Mouse (Mus musculus): Measurements from ENCODE around the gene Hist1h2an. TPM values are rescaled to one million over a fixed set of nuclear protein-coding genes. Genes with fewer than 3 reads are reported as not detected.
A peak's percentile ranks its signal among the peaks of the same experiment; 100 is the strongest.
"Not testable (repeated sequence)": the region's sequence is repeated elsewhere in the genome, so short reads cannot be mapped to it uniquely, and the experiment has no call there.

Gene Hist1h2an
- polyA plus RNA-seq, 1 experiment from 2014 or later = 7.4 TPM

DNA sequence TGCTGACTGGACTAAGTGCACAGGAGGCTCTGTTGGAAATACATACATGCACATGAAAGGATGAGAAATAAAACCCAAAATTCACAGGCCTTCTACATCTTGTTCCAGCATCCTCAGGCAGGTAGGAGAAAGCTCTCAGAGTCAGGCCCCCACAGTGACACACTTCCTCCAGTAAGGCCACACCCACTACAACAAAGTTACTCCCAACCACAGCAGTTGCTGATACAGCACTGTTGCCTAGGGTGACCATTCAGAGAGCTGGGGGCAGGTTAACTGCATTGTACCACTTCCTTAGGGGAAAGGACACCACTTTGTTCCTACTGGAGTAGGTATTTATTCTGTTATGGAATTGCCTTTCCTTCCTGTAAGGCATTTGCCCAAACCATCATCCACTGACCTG is 10.1 kb upstream of the Hist1h2an start:
- H3K4me1 ChIP-seq; ATAC-seq (replicated peaks; ENCODE audit: low FRiP score); H3K27me3 ChIP-seq; H3K4me2 ChIP-seq; H3K4me3 ChIP-seq (replicated peaks); H3K9me3 ChIP-seq (replicated peaks); H3K27ac ChIP-seq; H3K9ac ChIP-seq; H3K36me3 ChIP-seq: not testable (repeated sequence)

DNA sequence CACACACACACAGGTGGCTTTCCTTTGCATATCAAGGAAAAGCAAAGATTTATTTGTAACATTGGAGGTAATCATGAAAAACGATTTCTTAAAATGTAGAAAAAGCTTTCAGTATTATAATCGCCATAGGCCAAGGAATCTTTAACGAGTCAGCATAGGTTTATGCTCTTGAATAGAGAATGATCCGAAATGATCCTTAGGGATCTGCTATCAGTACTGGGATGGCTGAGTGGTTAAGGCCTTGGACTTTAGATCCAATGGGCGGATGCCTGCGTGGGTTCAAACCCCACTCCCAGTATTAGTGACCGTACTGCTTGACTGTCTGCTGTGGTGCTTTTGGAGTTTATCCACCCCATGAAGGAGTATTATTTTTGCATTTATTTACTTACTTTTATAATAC is 8.6 kb upstream of the Hist1h2an start:
- H3K27ac ChIP-seq = no peak overlapping the region
- H3K9ac ChIP-seq = no peak overlapping the region
- H3K4me1 ChIP-seq = peaks cover 5% of the 10 kb centered on the region; the same call in 1 of the 2 replicates
- no peak overlapping the region for H3K4me2 ChIP-seq
- WGBS = 89% methylated on average over 7 of the region's 7 CpGs
- no peak overlapping the region for H3K4me3 ChIP-seq (replicated peaks)
- no peaks in the 10 kb centered on the region for H3K36me3 ChIP-seq
- H3K9me3 ChIP-seq (replicated peaks) = no peaks in the 10 kb centered on the region
- ATAC-seq (replicated peaks; ENCODE audit: low FRiP score) = no peak
- no peaks in the 10 kb centered on the region for H3K27me3 ChIP-seq

DNA sequence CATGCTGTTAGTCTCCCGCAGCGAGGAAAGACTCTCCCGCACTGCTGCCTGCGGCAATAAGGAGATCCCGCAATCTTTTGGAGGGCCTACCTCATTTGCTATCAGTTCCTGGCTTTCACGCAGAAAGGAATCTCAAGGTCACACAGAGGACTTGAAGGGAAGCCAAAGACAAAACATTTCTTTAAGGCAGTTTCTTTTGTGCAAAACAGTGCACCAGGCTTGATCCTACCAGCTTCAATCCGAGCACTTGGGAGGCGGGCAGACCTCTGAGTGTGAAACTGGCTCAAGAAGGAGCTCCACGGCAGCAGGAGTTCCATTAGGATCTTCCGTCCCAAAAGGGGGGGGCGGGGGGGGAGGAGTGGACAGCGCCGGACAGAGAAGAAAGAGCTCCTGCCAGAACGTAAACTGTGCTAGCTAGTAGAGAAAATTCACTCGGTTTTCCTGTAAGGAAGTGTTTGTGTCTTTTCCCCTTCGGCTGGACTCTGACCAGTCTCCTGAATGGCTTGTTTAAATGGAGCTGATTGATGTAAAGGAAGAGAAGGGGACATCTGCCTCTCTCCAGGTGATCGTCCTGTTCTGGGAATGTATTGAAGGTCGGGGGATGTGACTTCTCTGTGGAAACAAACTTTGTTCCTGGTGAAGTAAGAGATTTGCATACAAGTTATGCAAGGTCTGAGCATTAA is 3.7 kb upstream of the Hist1h2an start:
- Histone ChIP-seq H3K4me3 (replicated peaks) (peak overlapping the region; percentile 27), H3K9me3 (replicated peaks) (no peaks in the 10 kb centered on the region), H3K36me3 (no peaks in the 10 kb centered on the region), H3K27me3 (no peaks in the 10 kb centered on the region), H3K27ac (peak overlapping the region; percentile 48; the same call in 1 of the 2 replicates), H3K4me2 (peak overlapping the region; percentile 54), H3K4me1 (peaks cover 20% of the 10 kb centered on the region), H3K9ac (peak overlapping the region; percentile 49; the same call in 1 of the 2 replicates)
- ATAC-seq (replicated peaks; ENCODE audit: low FRiP score) = no peak
- 7% methylated on average over 18 of the region's 18 CpGs for WGBS

DNA sequence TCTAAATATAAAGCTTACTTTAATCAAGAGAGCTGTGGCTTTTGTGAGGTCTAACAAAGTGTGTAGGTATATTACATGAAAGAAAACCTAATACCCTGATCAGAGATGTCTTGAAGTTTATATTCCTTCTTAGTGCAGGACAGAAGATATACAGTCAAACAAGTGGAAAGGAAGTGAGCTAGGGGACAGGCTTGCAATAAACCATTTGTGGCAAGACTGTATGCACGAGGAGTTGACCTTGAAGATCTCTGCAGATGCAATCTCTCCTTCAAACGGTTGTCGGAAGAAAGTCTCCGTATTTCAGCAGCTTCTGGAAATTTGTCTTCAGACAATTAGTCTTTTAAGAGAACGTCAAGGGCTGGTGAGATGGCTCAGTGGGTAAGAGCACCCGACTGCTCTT is 2.9 kb upstream of the Hist1h2an start:
- Histone ChIP-seq H3K27ac (peak overlapping the region; percentile 45; the same call in 1 of the 2 replicates), H3K36me3 (no peaks in the 10 kb centered on the region), H3K27me3 (no peaks in the 10 kb centered on the region), H3K9ac (no peak overlapping the region), H3K9me3 (replicated peaks) (no peaks in the 10 kb centered on the region), H3K4me1 (peaks cover 24% of the 10 kb centered on the region), H3K4me2 (no peak overlapping the region), H3K4me3 (replicated peaks) (no peak overlapping the region)
- ATAC-seq (replicated peaks; ENCODE audit: low FRiP score) = no peak
- WGBS = 47% methylated on average over 6 of the region's 6 CpGs

DNA sequence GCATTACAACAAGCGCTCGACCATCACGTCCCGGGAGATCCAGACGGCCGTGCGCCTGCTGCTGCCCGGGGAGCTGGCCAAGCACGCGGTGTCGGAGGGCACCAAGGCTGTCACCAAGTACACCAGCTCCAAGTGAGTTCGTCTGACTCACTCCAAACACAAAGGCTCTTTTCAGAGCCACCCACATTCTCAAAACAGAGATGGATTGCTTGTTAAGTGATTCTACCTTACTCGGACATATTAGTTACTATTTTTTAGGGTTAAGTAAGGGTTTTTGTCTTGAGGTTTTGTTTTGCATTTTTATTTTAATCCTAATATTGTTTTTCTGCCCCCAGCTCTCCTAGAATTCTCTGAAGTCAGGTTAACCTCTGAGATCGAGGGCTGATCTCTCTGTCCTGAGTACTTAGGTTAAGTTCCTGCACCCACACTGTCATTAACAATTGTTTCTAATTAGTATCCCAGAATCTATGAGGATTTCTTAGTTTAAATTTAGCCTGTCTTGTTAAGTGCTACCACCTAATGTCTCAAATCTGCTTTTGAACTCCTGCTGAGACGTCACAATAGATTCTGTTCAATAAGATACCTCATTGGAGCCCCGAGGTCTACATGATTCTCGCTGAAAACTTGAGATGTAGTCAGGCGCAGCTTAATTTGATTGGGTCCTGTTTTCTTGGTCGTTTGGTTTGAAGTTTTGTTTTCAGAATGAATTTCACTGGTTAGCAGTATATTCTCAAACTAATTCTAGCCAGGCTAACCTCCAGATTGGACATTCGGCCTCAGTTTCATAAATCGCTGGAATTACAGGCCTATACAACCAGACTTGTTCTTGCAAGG is 959 bp upstream of the Hist1h2an start:
- peak; percentile 20 for ATAC-seq (replicated peaks; ENCODE audit: low FRiP score)
- Histone ChIP-seq H3K9me3 (replicated peaks) (no peaks in the 10 kb centered on the region), H3K4me1 (peaks cover 33% of the 10 kb centered on the region), H3K4me2 (peak overlapping the region; percentile 53), H3K27me3 (no peaks in the 10 kb centered on the region), H3K9ac (peak overlapping the region; percentile 29; the same call in 1 of the 2 replicates), H3K36me3 (no peaks in the 10 kb centered on the region), H3K4me3 (replicated peaks) (peak overlapping the region; percentile 43), H3K27ac (peak overlapping the region; percentile 92)
- 18% methylated on average over 15 of the region's 21 CpGs for WGBS

DNA sequence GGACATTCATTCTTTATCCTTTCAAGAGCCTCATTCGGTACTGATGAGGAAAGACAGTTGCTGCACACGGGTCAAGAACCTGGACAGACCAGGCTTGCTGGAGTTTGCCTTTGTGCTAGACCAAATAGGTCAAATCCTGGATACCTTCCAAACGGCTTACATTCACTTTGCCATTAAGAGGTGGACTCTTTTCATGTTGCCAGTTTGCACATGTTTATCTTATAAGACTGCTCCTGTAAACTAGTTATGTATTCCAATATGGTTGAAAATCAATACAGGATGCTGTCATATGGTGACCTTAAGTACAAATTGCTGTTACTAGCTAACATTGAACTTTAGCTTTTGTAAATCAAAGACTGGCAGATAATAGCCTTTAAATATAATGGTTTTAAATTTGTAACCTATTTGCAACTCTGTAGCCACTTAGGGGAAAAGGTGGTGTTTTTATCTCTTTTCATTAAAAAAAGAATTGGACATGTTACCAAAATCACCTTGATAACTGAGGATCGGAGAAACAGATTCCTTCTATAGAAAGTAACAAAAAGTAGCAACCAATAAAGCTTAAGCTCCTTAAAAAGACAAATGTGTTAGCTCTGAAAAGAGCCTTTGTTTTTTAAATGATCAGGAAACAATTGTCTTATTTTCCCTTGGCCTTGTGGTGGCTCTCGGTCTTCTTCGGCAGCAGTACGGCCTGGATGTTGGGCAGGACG is 674 bp downstream of the Hist1h2an start:
- Histone ChIP-seq H3K27me3 (no peaks in the 10 kb centered on the region), H3K27ac (peak overlapping the region; percentile 92), H3K4me3 (replicated peaks) (peak overlapping the region; percentile 43), H3K9me3 (replicated peaks) (no peaks in the 10 kb centered on the region), H3K36me3 (no peaks in the 10 kb centered on the region), H3K9ac (peak overlapping the region; percentile 48; the same call in 1 of the 2 replicates), H3K4me2 (peak overlapping the region; percentile 57), H3K4me1 (peaks cover 43% of the 10 kb centered on the region)
- ATAC-seq (replicated peaks; ENCODE audit: low FRiP score) = no peak
- WGBS = 7% methylated on average over 8 of the region's 8 CpGs

DNA sequence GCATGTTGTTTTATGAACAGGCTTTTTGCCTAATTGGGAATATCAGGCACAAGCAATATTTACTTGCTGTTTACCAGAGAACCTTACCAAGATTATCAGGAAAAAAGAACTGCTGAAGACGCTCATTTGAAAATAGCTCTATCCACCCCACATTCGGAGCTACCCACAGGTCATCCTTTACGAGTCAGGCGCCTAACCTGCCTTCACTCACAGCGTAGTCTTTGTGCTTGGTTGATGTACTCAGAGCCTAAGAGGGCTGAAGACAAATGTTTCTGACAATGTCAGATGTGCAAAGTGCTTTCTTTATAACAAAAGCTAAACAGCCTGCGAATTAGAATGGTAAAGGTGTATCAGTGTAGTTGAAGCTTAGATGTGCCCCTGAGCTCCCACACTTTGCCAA is 2.7 kb downstream of the Hist1h2an start:
- H3K4me1 ChIP-seq = peaks cover 39% of the 10 kb centered on the region
- H3K36me3 ChIP-seq = no peaks in the 10 kb centered on the region
- H3K9ac ChIP-seq = peak overlapping the region; percentile 41
- WGBS = 25% methylated on average over 6 of the region's 6 CpGs
- peak overlapping the region; percentile 73 for H3K4me2 ChIP-seq
- H3K9me3 ChIP-seq (replicated peaks) = no peaks in the 10 kb centered on the region
- H3K4me3 ChIP-seq (replicated peaks) = peak overlapping the region; percentile 49
- no peak for ATAC-seq (replicated peaks; ENCODE audit: low FRiP score)
- peak overlapping the region; percentile 96 for H3K27ac ChIP-seq
- no peaks in the 10 kb centered on the region for H3K27me3 ChIP-seq

DNA sequence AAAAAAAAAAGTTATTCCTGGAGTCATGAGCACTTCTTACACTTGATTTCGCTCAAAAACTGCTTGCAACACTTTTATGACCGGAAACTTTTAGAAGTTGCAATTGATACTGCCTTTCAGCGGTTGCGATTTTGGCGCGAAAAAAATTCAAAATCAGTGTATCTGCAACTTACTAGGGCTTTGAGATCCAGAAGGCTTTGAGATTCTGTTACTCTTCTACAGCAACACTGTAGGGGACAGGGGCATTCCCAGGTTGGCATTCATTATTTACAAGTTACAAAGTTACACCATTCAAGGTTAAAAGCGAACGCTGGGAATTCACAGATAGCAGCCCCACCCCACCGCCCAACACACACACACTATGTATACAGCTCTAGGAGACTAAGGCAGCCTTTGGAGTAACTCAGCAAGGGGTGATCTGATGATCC is 3.3 kb downstream of the Hist1h2an start:
- Histone ChIP-seq H3K9ac (peak overlapping the region; percentile 41), H3K9me3 (replicated peaks) (no peaks in the 10 kb centered on the region), H3K4me1 (peaks cover 39% of the 10 kb centered on the region), H3K27me3 (no peaks in the 10 kb centered on the region), H3K4me3 (replicated peaks) (peak overlapping the region; percentile 49), H3K27ac (peak overlapping the region; percentile 96), H3K36me3 (no peaks in the 10 kb centered on the region), H3K4me2 (peak overlapping the region; percentile 73)
- WGBS = under 1% methylated on average over 9 of the region's 9 CpGs
- ATAC-seq (replicated peaks; ENCODE audit: low FRiP score) = no peak

DNA sequence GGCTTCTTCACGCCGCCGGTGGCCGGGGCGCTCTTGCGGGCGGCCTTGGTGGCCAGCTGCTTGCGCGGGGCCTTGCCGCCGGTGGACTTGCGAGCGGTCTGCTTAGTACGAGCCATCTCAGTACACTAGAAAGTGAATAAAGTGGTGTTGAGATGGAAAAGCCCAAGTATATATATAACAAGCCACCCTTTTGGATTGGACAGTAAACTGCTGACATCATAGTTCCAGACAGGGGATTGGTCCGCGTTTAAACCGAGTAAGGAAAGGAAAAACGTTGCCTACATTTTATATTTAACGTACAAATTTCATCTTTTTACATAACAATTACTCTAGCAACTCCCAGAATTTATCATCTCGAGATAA is 3.8 kb downstream of the Hist1h2an start, which contains the start of gene Hist1h3i:
Hist1h3i (minus strand) TSS at position 116 of the 363 bp plus-strand sequence.
- Histone ChIP-seq H3K4me2 (peak within 1 kb of the TSS; percentile 73), H3K36me3 (no peaks in the 10 kb centered on the region), H3K4me1 (peaks cover 39% of the 10 kb centered on the region), H3K27me3 (no peaks in the 10 kb centered on the region), H3K9me3 (replicated peaks) (no peaks in the 10 kb centered on the region), H3K4me3 (replicated peaks) (peak within 1 kb of the TSS; percentile 49), H3K9ac (peak within 1 kb of the TSS; percentile 63), H3K27ac (peak within 1 kb of the TSS; percentile 96)
- ATAC-seq (replicated peaks; ENCODE audit: low FRiP score) = peak; percentile 73
- WGBS = under 1% methylated on average over 15 of the region's 20 CpGs

DNA sequence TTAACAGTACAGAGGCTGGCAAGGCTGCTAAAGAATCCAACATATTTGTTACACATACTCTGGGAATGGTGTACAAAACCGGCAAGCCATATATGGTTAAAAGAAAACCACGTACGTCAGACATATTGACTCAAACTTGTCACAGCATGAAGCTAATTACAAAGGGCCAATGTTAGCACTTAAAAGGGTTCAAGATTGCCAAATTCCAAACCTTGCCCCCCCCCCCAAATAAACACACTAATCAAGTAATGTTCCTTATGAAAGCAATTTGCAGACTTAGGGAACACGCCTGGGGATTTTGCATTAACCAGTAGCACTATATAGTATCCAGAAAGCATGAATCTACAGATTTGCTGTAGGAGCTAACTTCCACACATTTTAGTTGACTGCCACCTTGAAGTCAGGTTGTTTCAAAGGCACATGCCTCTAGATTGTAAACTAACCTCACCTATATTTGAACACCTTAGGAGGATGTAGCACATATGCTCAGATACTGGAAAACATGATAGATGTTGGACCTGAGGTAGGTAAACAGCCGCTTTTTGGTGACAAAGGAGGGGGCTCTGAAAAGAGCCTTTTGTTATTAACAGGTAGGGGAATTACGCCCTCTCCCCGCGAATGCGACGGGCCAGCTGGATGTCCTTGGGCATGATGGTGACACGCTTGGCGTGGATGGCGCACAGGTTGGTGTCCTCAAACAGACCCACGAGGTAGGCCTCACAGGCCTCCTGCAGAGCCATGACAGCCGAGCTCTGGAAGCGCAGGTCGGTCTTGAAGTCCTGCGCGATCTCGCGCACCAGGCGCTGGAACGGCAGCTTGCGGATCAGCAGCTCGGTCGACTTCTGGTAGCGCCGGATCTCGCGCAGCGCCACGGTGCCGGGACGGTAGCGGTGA is 4.4 kb downstream of the Hist1h2an start:
- H3K4me2 ChIP-seq = peak overlapping the region; percentile 73
- ATAC-seq (replicated peaks; ENCODE audit: low FRiP score) = not testable (repeated sequence)
- under 1% methylated on average over 21 of the region's 35 CpGs for WGBS

DNA sequence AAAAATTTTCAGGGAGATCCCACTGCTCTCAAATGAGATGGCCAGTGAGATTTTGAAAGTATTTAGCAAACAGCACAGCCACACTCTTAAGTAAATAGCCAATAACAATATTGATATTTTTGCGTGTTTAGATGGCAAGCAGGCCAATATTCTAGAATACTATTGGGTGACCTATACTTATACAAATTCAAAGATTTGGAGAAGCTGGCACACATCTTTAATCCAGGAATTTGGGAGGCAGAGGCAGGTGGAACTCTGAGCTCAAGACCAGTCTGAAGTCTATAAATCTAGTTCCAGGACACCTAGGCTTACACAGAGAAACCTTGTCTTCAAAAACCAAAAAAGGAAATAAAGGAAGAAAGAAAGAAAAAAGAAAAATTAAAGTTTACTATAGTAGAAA is 5.4 kb downstream of the Hist1h2an start:
- Histone ChIP-seq H3K9me3 (replicated peaks) (no peaks in the 10 kb centered on the region), H3K27ac (peak overlapping the region; percentile 45; the same call in 1 of the 2 replicates), H3K36me3 (no peaks in the 10 kb centered on the region), H3K4me2 (no peak overlapping the region), H3K9ac (no peak overlapping the region), H3K4me3 (replicated peaks) (no peak overlapping the region), H3K27me3 (no peaks in the 10 kb centered on the region), H3K4me1 (peaks cover 38% of the 10 kb centered on the region)
- ATAC-seq (replicated peaks; ENCODE audit: low FRiP score) = no peak
- WGBS = 96% methylated on average over 1 of the region's 1 CpGs

More for the DNA sequence above, 4.4 kb downstream of the Hist1h2an start:
- Histone ChIP-seq H3K27ac (peak overlapping the region; percentile 96), H3K4me3 (replicated peaks) (peak overlapping the region; percentile 49), H3K9ac (peak overlapping the region; percentile 63), H3K4me1 (peaks cover 38% of the 10 kb centered on the region)
- H3K27me3 ChIP-seq; H3K9me3 ChIP-seq (replicated peaks); H3K36me3 ChIP-seq: not testable (repeated sequence)

Data from kidney, embryonic 15.5 days (tissue).